Mouse (Mus musculus) stomach, embryonic 16.5 days (tissue): ENCODE data around the gene Dzank1. TPM values are rescaled to one million over a fixed set of nuclear protein-coding genes. Genes with fewer than 3 reads are reported as not detected.
A peak's percentile ranks its signal among the peaks of the same experiment; 100 is the strongest.

Experiments
- ATAC-seq: fragments of 200-750 bp; cut with Nextera tagmentation; 2 replicates; pipeline ENCODE4 v1.8.0; 2017; ENCODE audit warnings: moderate number of reproducible peaks, moderate TSS enrichment; ENCODE audit not compliant: insufficient read depth, low FRiP score
- H3K27ac ChIP-seq: fragments of 300-500 bp; sonication (generic); 2 replicates; pipeline ENCODE4 v1.5.1; 2014; ENCODE audit warnings: low read length
- H3K27me3 ChIP-seq: fragments of 300-500 bp; sonication (generic); 2 replicates; pipeline ENCODE4 v1.6.1; 2014; ENCODE audit warnings: low read length, control low read depth, mixed read lengths; ENCODE audit not compliant: control insufficient read depth, insufficient read depth
- H3K36me3 ChIP-seq: fragments of 300-500 bp; sonication (generic); 2 replicates; pipeline ENCODE4 v1.6.1; 2014; ENCODE audit warnings: low read length; ENCODE audit not compliant: control insufficient read depth, insufficient read depth
- H3K4me1 ChIP-seq: fragments of 300-500 bp; sonication (generic); 2 replicates; pipeline ENCODE4 v1.6.1; 2014; ENCODE audit warnings: low read length, control low read depth, mixed read lengths; ENCODE audit not compliant: control insufficient read depth, insufficient read depth
- H3K4me2 ChIP-seq: fragments of 300-500 bp; sonication (generic); 2 replicates; pipeline ENCODE4 v1.6.1; 2014; ENCODE audit warnings: low read depth, low read length, mixed read lengths
- H3K4me3 ChIP-seq: fragments of 300-500 bp; sonication (generic); replicated peaks from 2 replicates; pipeline ENCODE4 v1.5.1; 2014; ENCODE audit warnings: mild to moderate bottlenecking, low read length
- H3K9ac ChIP-seq: fragments of 300-500 bp; sonication (generic); 2 replicates; pipeline ENCODE4 v1.6.1; 2014; ENCODE audit warnings: low read length
- H3K9me3 ChIP-seq: fragments of 300-500 bp; sonication (generic); replicated peaks from 2 replicates; pipeline ENCODE4 v1.6.1; 2016; ENCODE audit warnings: low read length, control low read depth; ENCODE audit not compliant: control insufficient read depth
- WGBS: fragments of 180-500 bp; shearing (Covaris S2); extraction: QIAGEN DNeasy Blood & Tissue Kit; methylation state at CpG from one replicate; pipeline ENCODE4 v1.1.7; 2014; 5-methylcytosine and 5-hydroxymethylcytosine counted together
- polyA plus RNA-seq: library from polyadenylated mRNA; unstranded; fragments of >200 nt; fragmentation: Nextera tagmentation; extraction: Ambion mirVana; gene quantifications from 2 replicates; pipeline ENCODE4 v1.2.1, GENCODE M21; 2015

Dzank1 gene
- polyA plus RNA-seq, 1 experiment from 2014 or later = 1.4 TPM

- no peak overlapping the region for H3K4me3 ChIP-seq
- no peaks in the 10 kb centered on the region for H3K4me1 ChIP-seq
- no peaks in the 10 kb centered on the region for H3K36me3 ChIP-seq
- no peaks in the 10 kb centered on the region for H3K9me3 ChIP-seq
- no peak overlapping the region for H3K9ac ChIP-seq
- H3K27me3 ChIP-seq = no peaks in the 10 kb centered on the region
- ATAC-seq = peak; percentile 50; the same call in 1 of the 2 replicates
- no peak overlapping the region for H3K4me2 ChIP-seq
- WGBS = 58% methylated on average over 6 of the region's 6 CpGs
- no peak overlapping the region for H3K27ac ChIP-seq
Observed at GRCm38 (mm10) chr2:144487476-144487875, 39.7 kb downstream of the Dzank1 start.

DNA sequence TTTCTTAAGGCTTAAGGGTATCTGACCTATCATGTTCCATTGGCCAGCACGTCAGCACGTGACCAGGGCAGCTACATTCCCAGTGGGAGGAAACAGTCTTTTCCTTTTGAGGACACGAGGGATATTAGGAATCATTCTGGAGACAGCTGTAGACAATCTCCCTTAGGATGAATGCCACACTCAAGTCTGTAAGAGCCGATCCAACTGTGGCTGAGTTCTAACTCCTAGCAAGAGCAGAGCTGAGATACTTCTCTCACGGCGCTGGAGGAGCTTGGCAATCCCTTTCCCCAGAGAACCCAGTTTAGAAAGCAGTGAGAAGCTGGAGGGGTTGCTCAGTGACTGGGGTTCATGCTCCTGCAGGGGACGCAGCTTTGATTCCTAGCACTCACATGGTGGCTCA lies 41.8 kb downstream of the Dzank1 start:
- 74% methylated on average over 7 of the region's 7 CpGs for WGBS
- Histone ChIP-seq H3K9me3 (no peaks in the 10 kb centered on the region), H3K4me2 (no peak overlapping the region), H3K27me3 (no peaks in the 10 kb centered on the region), H3K36me3 (no peaks in the 10 kb centered on the region), H3K4me3 (no peak overlapping the region), H3K9ac (no peak overlapping the region), H3K27ac (no peak overlapping the region), H3K4me1 (no peaks in the 10 kb centered on the region)
- ATAC-seq = no peak

DNA sequence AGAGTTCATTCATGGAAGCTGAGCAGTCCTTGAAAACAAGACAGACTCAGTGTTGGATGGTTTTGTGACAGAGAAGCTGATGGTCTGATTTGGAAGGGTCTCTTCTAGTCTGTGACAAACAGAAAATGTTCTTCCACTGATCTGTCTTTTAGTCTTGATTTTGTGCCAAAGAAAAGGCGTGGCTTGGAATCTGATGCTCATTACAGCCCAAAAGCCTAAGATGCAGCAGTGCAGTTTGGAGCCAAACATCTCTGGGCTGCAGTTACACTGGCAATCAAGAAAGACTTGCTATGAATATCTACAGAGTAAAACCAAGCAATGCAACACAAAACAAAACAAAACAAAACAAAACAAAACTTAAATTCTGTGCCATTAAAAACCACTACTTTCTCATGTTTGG lies 43.1 kb downstream of the Dzank1 start:
- Histone ChIP-seq H3K27me3 (no peaks in the 10 kb centered on the region), H3K9me3 (no peaks in the 10 kb centered on the region), H3K4me3 (no peak overlapping the region), H3K9ac (no peak overlapping the region), H3K36me3 (no peaks in the 10 kb centered on the region), H3K27ac (no peak overlapping the region), H3K4me2 (no peak overlapping the region), H3K4me1 (no peaks in the 10 kb centered on the region)
- no peak for ATAC-seq
- 57% methylated on average over 1 of the region's 1 CpGs for WGBS

- no peak for ATAC-seq
- Histone ChIP-seq H3K4me1 (no peaks in the 10 kb centered on the region), H3K27ac (no peak overlapping the region), H3K36me3 (no peaks in the 10 kb centered on the region), H3K9me3 (no peaks in the 10 kb centered on the region), H3K27me3 (no peaks in the 10 kb centered on the region), H3K4me2 (no peak overlapping the region), H3K4me3 (no peak overlapping the region), H3K9ac (no peak overlapping the region)
- 64% methylated on average over 2 of the region's 2 CpGs for WGBS
Observed at GRCm38 (mm10) chr2:144479421-144479820, 47.8 kb downstream of the Dzank1 start.

DNA sequence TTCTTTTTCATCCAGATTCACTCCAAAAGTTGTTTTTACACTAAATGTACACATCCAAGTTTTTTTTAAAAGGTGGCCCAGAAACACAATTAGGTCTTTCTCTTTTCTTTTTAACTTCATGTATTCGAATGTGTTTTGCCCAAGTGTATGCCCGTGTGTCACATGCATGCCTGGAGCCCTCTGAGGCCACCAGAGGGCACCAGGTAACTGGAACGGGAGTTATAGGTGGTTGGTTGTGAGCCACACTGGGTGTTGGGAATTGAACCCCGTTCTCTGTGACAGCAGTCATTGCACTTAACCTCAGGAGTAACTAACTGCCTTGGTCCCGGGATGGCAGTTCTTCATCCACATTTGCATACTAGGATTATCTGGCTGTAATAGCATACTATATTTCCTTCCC lies 60.0 kb downstream of the Dzank1 start:
- ATAC-seq = no peak
- Histone ChIP-seq H3K4me3 (no peak overlapping the region), H3K9ac (no peak overlapping the region), H3K4me1 (no peaks in the 10 kb centered on the region), H3K4me2 (no peak overlapping the region), H3K27me3 (no peaks in the 10 kb centered on the region), H3K9me3 (no peaks in the 10 kb centered on the region), H3K27ac (no peak overlapping the region), H3K36me3 (no peaks in the 10 kb centered on the region)
- WGBS = 67% methylated on average over 5 of the region's 5 CpGs

GRCm38 (mm10) chr2:144465876-144466575 lies 61.2 kb downstream of the Dzank1 start:
- H3K36me3 ChIP-seq = no peaks in the 10 kb centered on the region
- no peak overlapping the region for H3K4me3 ChIP-seq
- H3K27ac ChIP-seq = no peak overlapping the region
- no peaks in the 10 kb centered on the region for H3K4me1 ChIP-seq
- no peak overlapping the region for H3K9ac ChIP-seq
- no peak overlapping the region for H3K4me2 ChIP-seq
- WGBS = 74% methylated on average over 14 of the region's 14 CpGs
- no peak for ATAC-seq
- no peaks in the 10 kb centered on the region for H3K27me3 ChIP-seq
- H3K9me3 ChIP-seq = no peaks in the 10 kb centered on the region

GRCm38 (mm10) chr2:144464799-144465760 lies 62.1 kb downstream of the Dzank1 start:
- H3K9ac ChIP-seq = no peak overlapping the region
- H3K9me3 ChIP-seq = no peaks in the 10 kb centered on the region
- 61% methylated on average over 9 of the region's 9 CpGs for WGBS
- H3K4me3 ChIP-seq = no peak overlapping the region
- no peaks in the 10 kb centered on the region for H3K36me3 ChIP-seq
- no peak overlapping the region for H3K4me2 ChIP-seq
- no peak for ATAC-seq
- H3K4me1 ChIP-seq = no peaks in the 10 kb centered on the region
- no peak overlapping the region for H3K27ac ChIP-seq
- no peaks in the 10 kb centered on the region for H3K27me3 ChIP-seq

- Histone ChIP-seq H3K9me3 (no peaks in the 10 kb centered on the region), H3K36me3 (no peaks in the 10 kb centered on the region), H3K27ac (no peak overlapping the region), H3K4me2 (no peak overlapping the region), H3K4me3 (no peak overlapping the region), H3K9ac (no peak overlapping the region), H3K4me1 (no peaks in the 10 kb centered on the region), H3K27me3 (no peaks in the 10 kb centered on the region)
- WGBS = 61% methylated on average over 7 of the region's 7 CpGs
- no peak for ATAC-seq
Observed at GRCm38 (mm10) chr2:144464182-144464581, 63.0 kb downstream of the Dzank1 start.
